Mouse (Mus musculus) B cell, adult 2 months (primary cell): ENCODE measurements at regions not wholly inside any gene's neighbourhood (a gene's known extent, or its start where the extent isn't known, plus 50 kb on each side); places are given as distances from the start of the nearest gene placed in this dataset.

Experiments
- DNase-seq, 2 experiments: peaks; one replicate each; pipeline ENCODE4 v3.0.0; 2022

DNA sequence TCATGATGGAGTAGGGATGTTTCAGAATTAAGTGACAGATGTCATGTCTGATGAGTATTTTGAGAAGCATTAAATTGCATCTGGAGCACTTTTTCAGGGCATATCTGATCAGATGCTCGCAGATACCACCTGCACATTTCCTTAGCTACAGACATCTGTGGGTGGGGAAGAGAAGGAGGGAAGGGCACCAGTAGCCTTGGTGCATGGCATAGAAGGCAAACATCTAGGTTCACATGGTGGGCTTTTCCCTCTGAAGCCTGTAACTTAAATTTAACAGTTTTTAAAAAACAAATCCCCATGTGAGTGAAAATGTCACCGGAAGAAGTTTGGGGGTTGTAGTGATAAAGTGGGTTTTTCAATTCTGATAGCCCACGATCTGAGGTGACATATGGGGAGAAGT is 267.1 kb upstream of the Ptger4 start:
- no peak for DNase-seq

DNA sequence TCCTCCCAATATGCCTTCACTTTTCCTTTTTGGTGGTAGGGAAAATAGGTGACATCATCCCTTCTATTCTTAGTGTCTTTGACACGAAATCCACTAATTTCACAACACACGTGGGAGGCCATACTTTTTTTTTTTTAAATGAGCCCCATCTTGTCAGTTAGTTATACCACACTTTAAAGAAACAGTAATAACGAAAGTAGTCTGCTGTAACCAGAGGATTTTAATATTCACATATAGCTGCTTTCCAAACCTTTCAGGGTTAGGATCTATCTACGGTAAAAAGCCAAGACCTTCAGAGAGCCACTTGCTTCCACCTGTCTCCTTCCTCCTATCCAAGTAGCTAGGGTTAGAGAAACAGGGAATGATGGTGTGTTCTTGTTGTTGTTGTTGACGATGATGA is 268.6 kb upstream of the Ptger4 start:
- no peak for DNase-seq

DNA sequence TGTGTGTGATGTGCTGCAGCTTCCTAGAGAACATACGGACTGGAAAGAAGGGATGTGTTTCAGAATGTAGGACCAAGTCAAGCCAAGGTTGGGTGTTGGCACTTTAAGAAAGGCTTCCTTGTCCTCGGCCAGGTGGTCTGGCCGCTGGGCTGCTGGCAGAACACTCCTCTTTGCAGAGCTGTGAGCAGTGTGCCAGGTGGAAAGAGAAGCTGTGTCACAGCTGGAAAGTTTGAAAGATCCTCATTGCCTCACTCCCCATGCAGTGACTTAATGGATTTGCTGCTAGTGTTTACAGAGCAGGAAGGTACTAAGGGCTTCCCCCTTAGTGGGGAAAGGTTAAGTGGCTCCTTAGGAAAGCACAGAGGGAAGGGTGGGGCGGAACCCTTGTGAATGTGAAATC is 269.2 kb upstream of the Ptger4 start:
- no peak for DNase-seq

DNA sequence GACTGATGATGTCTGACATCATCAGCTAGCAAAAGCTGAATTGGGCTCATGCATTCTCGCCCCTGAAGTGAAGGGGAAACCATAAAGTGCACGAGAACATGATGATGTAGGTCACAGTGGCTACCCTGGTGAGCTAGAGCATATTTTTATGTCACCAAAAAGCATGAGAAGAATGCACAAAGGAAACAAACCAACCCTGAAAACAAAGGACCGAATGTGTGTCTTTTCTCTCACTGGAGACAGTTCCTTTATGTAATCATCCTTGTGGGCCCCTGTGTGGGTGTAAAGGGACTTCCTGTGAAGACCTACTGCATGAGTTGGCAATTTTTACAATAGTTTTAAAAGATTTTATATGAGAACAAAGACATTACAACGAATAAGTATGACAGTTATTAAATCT is 270.2 kb upstream of the Ptger4 start:
- DNase-seq = peak; percentile 23 to 24

DNA sequence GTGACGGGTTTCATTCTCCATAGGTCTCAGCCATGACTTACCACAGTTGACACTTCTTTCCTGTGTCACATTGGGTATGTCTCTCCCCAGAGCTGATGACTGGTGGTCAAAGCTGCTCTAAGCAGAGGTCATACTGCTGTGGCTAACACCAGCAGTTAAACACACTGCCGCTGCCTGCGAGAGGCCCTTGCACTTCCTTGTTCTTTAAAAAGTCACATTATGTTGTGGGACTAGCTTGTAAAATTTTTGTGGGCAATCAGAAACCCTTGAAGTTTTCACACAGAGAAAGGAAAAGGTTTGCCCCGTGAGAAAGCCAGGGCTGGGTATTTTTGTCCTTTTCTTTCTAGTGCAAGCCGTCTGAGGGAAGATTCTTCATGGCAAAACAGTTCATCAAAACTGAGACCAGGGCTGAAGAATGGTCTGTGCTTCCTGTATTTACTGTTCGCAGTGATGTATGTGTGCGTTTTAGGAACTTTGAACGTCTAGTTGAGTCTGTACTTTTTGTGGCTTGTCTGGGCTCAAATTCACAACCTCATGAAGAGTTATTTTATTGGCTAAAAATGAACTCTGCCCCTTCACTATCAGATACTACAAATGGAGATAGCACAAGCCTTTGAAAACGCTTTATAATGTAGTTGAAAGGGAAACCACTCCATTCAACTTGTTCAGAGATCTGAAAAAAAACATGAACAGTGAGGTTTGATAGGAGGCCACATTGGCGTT is 273.4 kb upstream of the Ptger4 start:
- DNase-seq = peak; percentile 34

DNA sequence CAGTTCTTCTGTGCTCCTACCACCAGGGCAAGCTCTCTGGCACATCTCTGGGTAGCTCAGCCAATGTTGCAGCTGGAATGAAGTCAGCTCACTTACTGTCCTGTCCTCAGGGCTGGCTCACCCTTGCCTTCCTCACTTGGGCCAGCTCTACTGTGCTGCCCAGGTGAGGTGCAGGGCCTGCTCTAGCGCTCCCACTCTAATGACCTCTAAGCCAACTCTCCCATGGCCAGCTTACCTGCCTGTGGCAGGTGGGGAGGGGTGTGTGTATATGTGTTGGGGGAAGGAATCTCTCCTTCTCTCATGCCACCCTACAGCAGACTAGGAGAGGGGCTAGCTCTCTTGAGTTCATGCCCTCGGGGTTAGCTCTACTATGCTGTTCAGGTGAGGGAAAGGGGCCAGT is 275.6 kb upstream of the Ptger4 start:
- no peak for DNase-seq

DNA sequence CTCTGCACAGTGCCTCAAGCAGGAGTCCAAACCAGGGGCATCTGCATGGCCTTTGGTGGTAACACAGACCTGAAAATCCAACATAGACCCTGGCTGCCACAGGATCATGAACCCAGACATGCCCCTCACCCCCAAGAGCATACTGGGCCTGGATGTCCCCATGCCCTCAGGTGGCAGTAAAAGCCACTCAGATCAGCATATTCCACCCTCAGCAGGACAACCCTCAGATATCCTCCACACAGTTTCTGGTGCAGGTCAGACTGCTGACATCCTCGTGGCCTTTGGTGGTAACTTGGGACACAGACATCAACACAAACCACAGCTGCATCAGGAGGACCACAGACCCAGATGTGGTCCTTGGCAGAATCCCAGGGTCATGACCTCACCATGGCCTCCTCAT is 276.0 kb upstream of the Ptger4 start:
- no peak for DNase-seq

DNA sequence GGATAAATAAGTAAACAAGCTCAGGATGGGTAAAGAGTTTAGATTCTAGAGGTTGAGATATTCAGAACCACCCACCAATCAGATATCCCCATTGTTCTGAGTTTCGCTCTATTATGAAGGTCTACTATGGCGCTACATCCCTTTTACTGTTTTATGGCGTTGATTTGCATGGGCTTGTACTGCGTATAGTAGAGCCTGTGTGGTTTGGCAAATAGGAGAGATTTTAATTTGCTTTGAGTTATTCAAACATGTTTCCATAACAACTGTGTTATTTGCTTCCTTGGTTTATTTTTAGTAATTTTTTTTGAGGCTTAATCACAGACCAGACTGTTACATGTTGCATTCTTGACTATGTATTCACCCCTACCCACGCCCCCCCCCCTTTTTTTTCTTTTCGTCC is 284.6 kb upstream of the Ptger4 start:
- DNase-seq = no peak

DNA sequence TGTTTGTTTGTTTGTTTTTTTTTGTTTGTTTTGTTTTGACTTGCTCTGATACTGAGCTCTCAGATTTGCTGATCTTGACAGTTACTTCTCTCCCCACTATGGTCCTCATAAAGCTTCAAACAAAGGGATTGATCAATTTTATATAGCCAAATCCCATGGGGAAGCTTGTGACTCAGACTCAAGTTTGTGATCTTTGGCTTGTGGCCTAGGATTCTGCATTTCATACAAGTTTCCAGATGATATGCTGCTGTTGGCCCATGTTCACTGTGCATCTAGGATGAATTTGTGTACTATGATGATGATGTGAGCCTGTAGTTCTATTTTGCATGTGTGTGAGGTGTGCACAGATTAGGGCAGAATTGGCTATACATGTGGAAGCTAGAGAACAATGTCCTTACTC is 289.7 kb upstream of the Ptger4 start:
- DNase-seq = no peak

DNA sequence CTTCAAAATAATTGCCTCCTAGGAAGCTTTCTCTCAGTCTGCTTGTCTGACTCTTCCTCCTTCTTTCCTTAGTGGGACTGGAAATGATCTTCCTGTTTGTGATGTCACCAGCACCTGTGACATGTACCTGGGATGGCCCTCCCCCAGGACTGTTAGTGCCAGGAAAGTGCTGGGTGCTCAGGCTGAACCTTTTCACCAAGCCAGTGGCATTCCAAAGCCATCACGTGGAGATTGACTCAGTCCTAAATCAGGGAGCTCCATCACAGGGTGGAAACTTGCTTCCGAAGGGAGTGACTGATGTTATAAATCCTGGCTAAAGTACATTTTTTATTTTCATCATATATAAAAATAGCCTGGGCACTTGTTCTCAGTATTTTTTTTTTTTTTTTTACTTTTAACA is 293.4 kb upstream of the Ptger4 start:
- no peak for DNase-seq

DNA sequence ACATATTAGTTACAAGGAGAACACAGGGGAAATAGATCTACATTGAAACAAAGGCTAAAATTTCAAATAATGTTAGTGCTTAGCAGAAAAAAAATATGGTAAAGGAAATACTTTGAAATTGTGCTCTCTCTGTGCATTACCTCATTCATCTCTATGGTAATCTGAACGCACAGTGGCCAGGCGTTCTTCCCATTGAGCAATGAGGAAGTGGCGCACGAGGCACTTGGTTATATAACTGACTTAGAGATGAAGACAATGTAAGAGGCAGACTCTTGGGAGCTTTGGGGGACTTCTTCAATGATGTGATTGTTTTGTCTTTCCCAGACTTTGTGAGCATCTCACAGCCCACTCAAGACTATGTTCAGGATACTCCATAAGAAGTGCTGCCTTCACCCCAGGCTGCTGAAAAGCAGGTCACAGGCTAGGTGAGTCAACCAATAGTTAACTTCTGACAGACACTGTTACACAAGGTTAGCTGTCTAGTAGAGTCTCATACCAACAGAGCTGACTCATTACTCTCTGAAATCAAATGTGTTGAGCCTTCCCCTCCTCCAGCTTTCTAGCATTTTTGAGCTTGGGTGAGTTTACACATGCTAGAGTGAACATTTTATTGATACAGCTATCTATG is 295.4 kb upstream of the Ptger4 start:
- DNase-seq = peak; percentile 37 to 41

DNA sequence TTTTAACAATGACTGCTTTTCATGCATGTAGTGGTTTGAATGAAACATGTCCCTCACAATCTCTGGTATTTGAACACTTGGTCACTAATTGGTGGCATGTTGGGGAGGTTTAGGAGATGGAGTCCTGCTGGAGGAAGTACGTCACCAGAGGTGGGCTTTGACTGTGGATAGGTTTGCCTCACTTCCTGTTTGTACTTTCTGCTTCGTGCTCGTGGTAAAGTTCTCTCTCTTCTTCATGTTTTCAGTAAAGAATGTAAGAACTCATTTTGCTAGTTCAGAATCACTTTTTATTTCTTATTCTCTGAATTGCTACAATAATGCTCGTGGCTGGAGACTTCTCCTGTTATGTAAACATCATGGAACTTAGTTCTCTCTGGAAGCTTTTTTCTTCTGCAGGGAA is 310.5 kb upstream of the Ptger4 start:
- peak; percentile 19 to 27 for DNase-seq

DNA sequence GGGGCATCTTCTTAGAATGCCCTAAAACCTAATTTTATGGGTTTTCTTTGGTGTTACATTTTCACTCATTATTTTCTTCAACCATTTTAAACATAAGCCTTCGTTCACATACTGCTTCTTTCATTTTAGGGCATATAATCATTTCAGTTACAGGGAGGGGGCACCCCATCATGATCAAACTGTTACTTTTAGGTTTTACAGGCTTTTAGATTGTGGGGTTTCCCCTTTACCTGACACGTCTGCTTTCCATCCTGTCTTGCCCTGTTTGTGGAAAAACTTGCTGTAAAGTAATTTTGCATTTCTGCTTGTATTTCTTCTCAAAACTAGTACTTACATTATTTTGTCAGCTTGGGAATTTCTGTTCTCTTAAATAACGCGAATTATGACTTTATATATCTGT is 310.9 kb upstream of the Ptger4 start:
- DNase-seq = no peak

DNA sequence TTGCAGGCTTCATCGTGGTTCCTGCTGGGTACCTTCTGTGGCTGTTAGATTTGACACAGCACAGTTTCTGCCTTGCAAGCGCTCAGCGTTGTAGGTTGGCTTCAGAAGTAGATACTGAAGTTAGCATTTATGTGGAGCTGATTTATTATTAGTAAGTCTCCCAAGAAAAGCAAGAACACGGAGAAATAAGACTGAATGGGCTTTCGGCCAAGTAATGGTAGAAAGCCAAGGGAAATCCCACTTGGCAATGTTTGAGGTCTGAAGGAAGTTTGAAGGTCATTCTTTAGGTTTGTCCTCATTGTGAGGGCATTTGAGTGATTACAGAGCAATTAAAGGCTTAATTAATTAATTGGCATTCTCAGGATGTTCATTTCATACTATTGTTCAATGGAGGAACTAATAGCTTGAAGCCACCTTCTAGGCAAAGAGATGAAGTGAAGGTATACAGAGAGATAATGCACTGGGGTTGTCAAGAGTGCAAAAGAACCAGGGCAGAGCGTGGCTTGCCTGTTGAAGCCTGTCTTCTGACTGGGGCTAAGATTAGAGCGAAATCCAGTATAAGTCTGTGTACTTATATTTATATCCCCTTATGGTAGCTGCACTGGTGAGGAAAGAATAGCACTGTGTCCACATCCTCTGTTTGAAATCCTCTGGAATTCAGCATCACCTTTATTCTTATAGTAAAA is 311.5 kb upstream of the Ptger4 start:
- no peak for DNase-seq

DNA sequence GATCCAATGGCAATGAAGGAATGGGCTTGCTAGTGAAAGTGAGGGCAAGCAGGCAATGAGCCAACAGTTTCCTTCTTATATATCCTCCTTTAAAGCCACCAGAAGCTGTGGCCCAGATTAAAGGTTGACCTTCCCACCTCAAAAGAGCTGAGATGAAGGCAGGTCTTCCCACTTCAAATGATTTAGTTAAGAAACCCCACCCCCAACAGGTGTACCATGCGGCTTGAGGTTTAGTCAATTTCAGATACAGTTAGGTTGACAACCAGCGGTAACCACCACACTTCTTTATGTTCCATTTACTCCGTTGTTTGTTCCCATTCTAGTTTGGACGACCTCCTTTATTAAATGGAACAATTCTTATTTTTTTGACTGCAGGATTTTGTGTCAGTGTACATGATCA is 317.8 kb upstream of the Ptger4 start:
- DNase-seq = no peak

DNA sequence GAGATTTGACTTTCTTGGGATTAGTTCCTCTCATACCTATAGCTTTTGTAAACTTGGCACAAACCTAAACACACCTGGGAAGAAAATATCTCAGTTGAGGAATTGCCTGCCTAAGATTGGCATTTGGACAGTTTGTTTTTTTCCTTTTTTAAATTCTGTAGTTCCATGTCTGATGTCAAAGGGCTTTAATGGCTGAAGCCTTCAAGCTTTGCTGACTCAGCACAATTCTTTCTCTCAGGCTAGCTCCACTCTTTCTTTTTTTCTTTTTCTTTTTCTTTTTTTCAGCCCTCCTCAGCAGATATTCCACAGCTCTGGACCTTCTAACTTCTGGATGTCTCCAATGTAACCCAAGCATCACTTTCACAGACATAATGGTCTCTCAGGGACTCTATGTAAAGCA is 330.4 kb upstream of the Ptger4 start:
- DNase-seq = no peak

DNA sequence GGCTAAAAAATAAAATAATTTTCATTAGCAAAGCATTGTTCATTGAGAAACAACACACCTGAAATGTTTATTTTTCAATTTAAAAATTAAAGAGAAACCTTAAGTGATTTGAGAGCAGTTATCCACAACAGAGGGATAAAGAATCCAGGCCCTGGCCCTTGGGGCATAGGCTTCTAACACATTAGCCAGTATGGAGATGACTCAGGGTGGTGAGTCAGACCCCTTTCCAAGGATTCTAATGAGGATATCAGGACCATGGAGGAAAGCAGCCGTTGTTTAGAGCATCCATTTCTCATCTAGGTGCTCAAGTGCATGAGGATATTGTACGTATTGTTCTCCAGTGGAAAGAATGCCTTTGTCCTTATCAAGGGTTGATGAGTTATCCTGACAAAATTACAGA is 335.6 kb upstream of the Ptger4 start:
- DNase-seq = no peak

DNA sequence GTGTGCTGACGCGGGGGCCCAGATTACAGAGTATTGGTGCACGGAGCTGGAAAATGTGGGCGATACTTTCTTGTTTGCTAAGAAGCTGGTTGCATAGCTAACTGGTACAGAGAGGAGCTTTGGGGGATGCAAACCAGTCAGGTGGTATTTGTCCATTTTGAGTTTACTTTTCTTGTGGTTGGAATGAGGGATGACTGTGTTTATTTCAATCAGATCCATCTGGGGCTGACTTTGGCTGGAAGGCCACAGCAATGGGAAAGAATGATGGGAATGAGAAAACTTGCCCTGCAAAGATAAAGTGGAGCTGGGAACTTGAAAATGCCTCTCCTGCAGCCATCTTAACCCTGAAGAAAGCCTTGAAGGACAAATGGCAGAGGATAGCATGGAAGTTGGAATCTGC is 336.4 kb upstream of the Ptger4 start:
- DNase-seq = no peak

DNA sequence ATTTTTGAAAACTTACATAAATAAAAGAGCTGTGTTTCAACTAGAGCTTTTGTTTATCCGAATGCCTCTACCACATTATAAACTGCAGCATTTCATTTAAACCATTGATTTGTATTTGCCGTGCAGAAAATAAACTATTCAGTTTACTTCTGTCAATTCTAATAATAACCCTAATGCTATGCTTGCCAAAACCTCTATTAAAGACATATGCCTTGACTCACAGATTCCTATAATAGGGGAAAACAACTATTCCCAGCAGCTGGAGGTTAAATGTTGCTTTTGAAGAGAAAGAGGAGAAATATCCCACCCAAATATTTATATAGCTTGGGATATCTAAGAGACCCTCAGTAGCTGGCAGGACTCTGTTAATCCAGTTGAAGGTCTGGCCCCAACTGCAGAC is 340.4 kb upstream of the Ptger4 start:
- DNase-seq = no peak

DNA sequence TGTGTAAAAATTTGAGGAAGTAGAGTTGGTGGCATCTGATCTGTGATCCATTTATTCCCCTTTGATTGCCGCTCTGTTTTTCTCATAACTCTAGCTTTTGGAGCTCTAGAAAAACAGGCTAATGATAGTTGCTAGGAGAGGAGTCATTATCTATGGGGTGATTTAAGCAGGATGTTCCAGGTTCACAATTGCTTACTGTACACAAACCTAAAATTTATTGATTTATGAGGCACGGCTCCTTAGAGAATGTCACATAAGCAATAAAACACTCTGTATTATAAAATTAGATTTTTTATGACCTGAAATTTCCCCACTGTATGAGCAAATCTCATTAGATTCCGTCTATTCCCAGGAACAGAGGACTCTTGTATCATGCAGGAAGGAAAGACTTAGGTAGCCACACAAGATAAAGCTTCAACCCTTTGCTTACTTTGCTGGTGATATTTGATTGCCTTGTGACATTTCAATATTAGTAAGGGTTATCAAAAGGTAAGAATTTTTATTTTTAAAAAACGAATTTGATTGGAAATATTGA is 360.8 kb upstream of the Ptger4 start:
- DNase-seq = no peak

DNA sequence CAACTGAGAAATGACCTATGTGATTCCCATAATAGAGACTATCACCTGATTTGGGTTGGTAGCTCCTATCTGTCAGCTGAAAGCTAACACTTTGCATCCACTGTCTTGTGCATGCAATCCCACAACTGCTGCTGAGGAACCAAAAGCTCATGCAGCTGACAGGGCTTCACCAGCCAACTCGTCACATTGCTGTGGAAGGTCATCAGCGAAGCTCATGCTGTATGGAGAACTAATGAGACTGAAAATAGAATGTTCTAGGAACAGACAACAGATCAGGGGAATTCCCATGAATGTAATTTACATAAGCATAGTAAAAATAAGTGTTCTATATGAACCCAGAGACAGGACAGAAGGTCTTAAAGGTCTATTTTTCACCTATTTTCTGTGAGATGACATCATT is 363.5 kb upstream of the Ptger4 start:
- DNase-seq = peak; percentile 39 to 46

DNA sequence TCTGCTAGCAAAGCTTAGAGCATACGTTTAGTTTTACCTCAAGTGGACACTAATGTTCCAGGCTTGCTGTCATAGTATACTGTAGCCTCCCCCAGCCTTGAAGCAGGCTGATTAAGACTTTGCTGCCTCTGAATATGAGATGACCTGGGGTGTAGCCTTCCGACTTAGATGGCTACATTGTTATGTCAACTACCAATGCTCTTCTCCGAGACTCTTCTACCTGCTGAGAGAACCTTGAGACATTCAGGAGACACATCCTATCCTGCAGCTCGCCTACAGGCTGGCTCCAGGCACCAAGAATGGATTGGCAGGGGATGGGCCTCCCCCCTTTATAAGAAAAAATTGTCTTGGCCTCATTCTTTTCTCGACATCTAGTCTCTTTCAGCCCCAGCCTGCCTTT is 379.0 kb upstream of the Ptger4 start:
- no peak for DNase-seq

DNA sequence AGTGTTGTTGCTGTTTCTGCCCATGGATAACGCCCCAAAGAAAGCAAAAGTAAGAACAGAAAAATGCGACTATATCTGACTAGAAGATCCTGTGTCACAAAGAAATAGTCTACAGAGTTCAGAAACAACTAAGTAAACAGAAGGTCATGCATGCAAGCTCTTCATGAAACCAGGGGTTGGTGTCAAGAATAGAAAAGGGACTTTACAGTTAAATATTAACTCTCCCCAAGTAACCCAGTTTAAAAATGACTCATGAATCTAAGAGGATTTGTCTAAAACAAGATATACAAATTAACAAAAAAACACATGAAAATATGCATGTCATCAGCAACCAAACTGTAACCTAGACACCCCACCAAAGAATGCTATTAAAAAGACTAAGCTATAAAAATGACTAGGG is 381.4 kb upstream of the Ptger4 start:
- no peak for DNase-seq

DNA sequence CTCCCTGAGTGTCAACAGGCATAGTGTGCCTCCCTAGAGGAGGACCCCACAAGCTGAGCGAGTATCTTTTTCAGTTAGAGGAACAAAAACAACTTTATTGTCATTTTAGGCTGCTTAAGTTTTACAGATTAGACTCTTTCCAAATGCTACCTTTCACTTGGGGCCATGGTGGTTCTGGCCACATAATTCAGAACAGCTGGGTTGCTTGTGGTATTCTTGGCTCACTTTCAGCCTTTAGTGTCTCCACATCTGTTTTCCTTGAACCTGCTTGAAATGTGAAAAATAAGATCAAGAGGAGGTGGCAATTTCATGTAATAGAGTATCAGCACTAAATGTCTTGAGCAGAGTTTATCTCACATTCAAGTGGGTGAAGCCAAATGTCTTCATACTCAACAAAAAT is 402.7 kb upstream of the Ptger4 start:
- DNase-seq = no peak
